Mouse (Mus musculus): ENCODE results near the gene 1500011B03Rik.
A peak's percentile ranks its signal among the peaks of the same experiment; 100 is the strongest.

Gene 1500011B03Rik

GRCm38 (mm10) chr5:114808385-114808784, 14.9 kb downstream of the 1500011B03Rik start:
- DNase-seq, result no peak

GRCm38 (mm10) chr5:114807893-114808292, 15.4 kb downstream of the 1500011B03Rik start:
- no peak for DNase-seq

- DNase-seq, result no peak
These were observed 15.8 kb downstream of the 1500011B03Rik start for GRCm38 (mm10) chr5:114807468-114807867.

GRCm38 (mm10) chr5:114807063-114807462, 16.2 kb downstream of the 1500011B03Rik start:
- no peak for DNase-seq

GRCm38 (mm10) chr5:114806636-114807035, 16.6 kb downstream of the 1500011B03Rik start:
- DNase-seq, result no peak

GRCm38 (mm10) chr5:114805436-114806350, 17.6 kb downstream of the 1500011B03Rik start:
- DNase-seq, result peak; percentile 47 to 58

- peak; percentile 67 to 72 for DNase-seq
These were observed 18.3 kb downstream of the 1500011B03Rik start for GRCm38 (mm10) chr5:114804958-114805357.

GRCm38 (mm10) chr5:114804335-114804734, 18.9 kb downstream of the 1500011B03Rik start:
- no peak for DNase-seq

- DNase-seq, result no peak
These were observed 20.0 kb downstream of the 1500011B03Rik start for GRCm38 (mm10) chr5:114803231-114803630.

GRCm38 (mm10) chr5:114801841-114802240, 21.4 kb downstream of the 1500011B03Rik start:
- no peak for DNase-seq

- DNase-seq, result peak in 1 of 2 experiments; percentile 51
These were observed 22.2 kb downstream of the 1500011B03Rik start for GRCm38 (mm10) chr5:114801049-114801448.

- no peak for DNase-seq
These were observed 23.4 kb downstream of the 1500011B03Rik start for GRCm38 (mm10) chr5:114799848-114800247.

- DNase-seq, result no peak
These were observed 26.0 kb downstream of the 1500011B03Rik start for GRCm38 (mm10) chr5:114797253-114797652.

- peak; percentile 38 to 83 for DNase-seq
These were observed 26.8 kb downstream of the 1500011B03Rik start for GRCm38 (mm10) chr5:114796299-114797012.

- DNase-seq, result no peak
These were observed 27.6 kb downstream of the 1500011B03Rik start for GRCm38 (mm10) chr5:114795653-114796052.

GRCm38 (mm10) chr5:114795231-114795630, 28.0 kb downstream of the 1500011B03Rik start:
- DNase-seq, result peak in 1 of 2 experiments; percentile 46

GRCm38 (mm10) chr5:114794609-114795008, 28.7 kb downstream of the 1500011B03Rik start:
- DNase-seq, result peak; percentile 50 to 74

GRCm38 (mm10) chr5:114793317-114793716, 30.0 kb downstream of the 1500011B03Rik start:
- DNase-seq, result peak; percentile 79 to 92

- DNase-seq, result no peak
These were observed 38.1 kb downstream of the 1500011B03Rik start for GRCm38 (mm10) chr5:114785196-114785595.

GRCm38 (mm10) chr5:114784622-114785165, 38.6 kb downstream of the 1500011B03Rik start:
- DNase-seq, result peak; percentile 70 to 85

- DNase-seq, result peak; percentile 36 to 68
These were observed 39.7 kb downstream of the 1500011B03Rik start for GRCm38 (mm10) chr5:114783405-114784163.

GRCm38 (mm10) chr5:114782991-114783390, 40.3 kb downstream of the 1500011B03Rik start:
- DNase-seq, result no peak

Measured in lung, postnatal 4 days (tissue).